Mouse (Mus musculus) heart, embryonic 16.5 days (tissue): ENCODE results near the gene Synpo2l. TPM values are rescaled to one million over a fixed set of nuclear protein-coding genes. Genes with fewer than 3 reads are reported as not detected.

ENCODE experiments used
- microRNA-seq: library from miRNA; unstranded; fragments of <30 nt; microRNA quantifications from one replicate; pipeline ENCODE4, GENCODE M21; 2017
- polyA plus RNA-seq: library from polyadenylated mRNA; unstranded; fragments of >200 nt; fragmentation: Nextera tagmentation; extraction: Ambion mirVana; gene quantifications from 2 replicates; pipeline ENCODE4 v1.2.1, GENCODE M21; 2015

Synpo2l gene
- polyA plus RNA-seq, 1 experiment from 2014 or later: 183 TPM

Small RNA genes lying within 50 kb of the gene (microRNA-seq; reads per million reads assigned to microRNA genes)
- gene Mir6946: not detected

Other genes with a start within 250 kb of the Synpo2l start
- 0.45 and 0.61 TPM in 2 replicates for gene Cfap70, start 216.1 kb downstream of the Synpo2l start, polyA plus RNA-seq
- gene Anxa7, start 188.2 kb downstream of the Synpo2l start, polyA plus RNA-seq: 45.8 and 51.5 TPM in 2 replicates
- 0.25 and 0.60 TPM in 2 replicates for gene Mss51, start 171.5 kb downstream of the Synpo2l start, polyA plus RNA-seq
- 28.4 and 32.0 TPM in 2 replicates for gene Ppp3cb, start 121.8 kb downstream of the Synpo2l start, polyA plus RNA-seq
- 3.8 and 4.5 TPM in 2 replicates for gene Usp54, start 27.3 kb downstream of the Synpo2l start, polyA plus RNA-seq
- gene Myoz1, start 11.8 kb downstream of the Synpo2l start, polyA plus RNA-seq: 12.0 and 14.9 TPM in 2 replicates
- gene Sec24c, start 6.0 kb upstream of the Synpo2l start, polyA plus RNA-seq: 73.2 and 76.2 TPM in 2 replicates
- gene Fut11, start 26.6 kb upstream of the Synpo2l start, polyA plus RNA-seq: 20.5 and 20.6 TPM in 2 replicates
- gene Chchd1, start 34.7 kb upstream of the Synpo2l start, polyA plus RNA-seq: 175 and 177 TPM in 2 replicates
- gene Zswim8, start 39.2 kb upstream of the Synpo2l start, polyA plus RNA-seq: 22.3 and 24.1 TPM in 2 replicates
- gene Ndst2, start 66.2 kb upstream of the Synpo2l start, polyA plus RNA-seq: 16.2 and 17.2 TPM in 2 replicates
- 81.5 and 103 TPM in 2 replicates for gene Camk2g, start 125.7 kb upstream of the Synpo2l start, polyA plus RNA-seq
- gene Plau, start 168.3 kb upstream of the Synpo2l start, polyA plus RNA-seq: 1.2 and 1.9 TPM in 2 replicates